Mouse (Mus musculus) Patski (cell line): Measurements from ENCODE around the gene Dab2. TPM values are rescaled to one million over a fixed set of nuclear protein-coding genes. Genes with fewer than 3 reads are reported as not detected.

Experiments
- ATAC-seq: fragments of 100-300 bp; one replicate; pipeline ENCODE4 v1.8.0; 2021
- CTCF ChIA-PET: fragments of 350-600 bp; sonication (Branson Sonifier 250); formaldehyde crosslinking; loops from one replicate; lab custom pipeline; 2022; ENCODE audit warnings: inconsistent platforms; lab: Charles Lee
- POLR2A ChIA-PET: fragments of 350-600 bp; sonication (Branson Sonifier 250); formaldehyde crosslinking; loops from one replicate; lab custom pipeline; 2022; ENCODE audit warnings: antibody characterized with exemption, inconsistent platforms; lab: Charles Lee
- DNase-seq: peaks from one replicate; pipeline ENCODE4 v3.0.0-alpha.2; 2011; ENCODE audit warnings: low read depth, low spot score
- H3K27me3 ChIP-seq: fragments of 371-371 bp; one replicate; pipeline ENCODE4 v1.5.1; 2021
- CTCF ChIP-seq: fragments of 100-300 bp; IDR thresholded peaks from one replicate; pipeline ENCODE4 v1.5.1; 2021
- in situ Hi-C: fragments of 300-500 bp; cut with MboI; formaldehyde crosslinking; loops from 3 replicates; pipeline ENCODE4 v1.11.1; 2018; ENCODE audit warnings: low pct_unique_long_range_greater_than_20kb, mixed read lengths
- polyA plus RNA-seq: library from polyadenylated mRNA; unstranded; gene quantifications from one replicate; pipeline ENCODE4 v1.2.3, GENCODE M21; 2021

Dab2 gene
- polyA plus RNA-seq, 1 experiment from 2014 or later, result 87.5 TPM

- TF ChIP-seq CTCF, result no peak
- no peak for ATAC-seq
- in situ Hi-C loops, result loop anchor here (25.0 kb wide), 1 partner anchor 117 kb away; no protein-coding TSS in a partner anchor
- CTCF ChIA-PET, result interaction anchor here (0.6 to 0.9 kb wide), 2 partner anchors 12 to 94 kb away, joined by 3 read pairs; no protein-coding TSS in a partner anchor
- no peaks in the 10 kb centered on the region for H3K27me3 ChIP-seq
- DNase-seq, result no peak
- POLR2A ChIA-PET, result interaction anchor here (0.6 kb wide), 1 partner anchor 19 kb away, joined by 3 read pairs; no protein-coding TSS in a partner anchor
These were observed 145.5 kb downstream of the Dab2 start, which contains the start of gene C9 for GRCm38 (mm10) chr15:6445135-6445534. Gene C9 (plus strand): TSS chr15:6445327.

- CTCF ChIA-PET, result interaction anchor here (1.5 to 1.7 kb wide), 2 partner anchors 11 to 179 kb away, joined by 3 to 6 read pairs; no protein-coding TSS in a partner anchor
- in situ Hi-C loops, result loop anchor here (25.0 kb wide), 1 partner anchor 116 kb away; no protein-coding TSS in a partner anchor
These were observed 146.6 kb downstream of the Dab2 start for GRCm38 (mm10) chr15:6446181-6446580.

GRCm38 (mm10) chr15:6448892-6449291 is 149.3 kb downstream of the Dab2 start:
- H3K27me3 ChIP-seq, result no peaks in the 10 kb centered on the region
- no peak for TF ChIP-seq CTCF
- ChIA-PET POLR2A (no interaction called here), CTCF (interaction anchor here (1.1 to 2.7 kb wide), 4 partner anchors 8 to 122 kb away, joined by 3 to 10 read pairs (median 5); no protein-coding TSS in a partner anchor)
- ATAC-seq (no peak), DNase-seq (no peak)
- in situ Hi-C loops, result loop anchor here (25.0 kb wide), 1 partner anchor 113 kb away; no protein-coding TSS in a partner anchor

More at GRCm38 (mm10) chr15:6446181-6446580, 146.6 kb downstream of the Dab2 start:
- TF ChIP-seq CTCF, result no peak
- POLR2A ChIA-PET, result no interaction called here
- H3K27me3 ChIP-seq, result no peaks in the 10 kb centered on the region
- DNase-seq, result no peak
- ATAC-seq, result peak; percentile 25

GRCm38 (mm10) chr15:6454461-6454860 is 154.9 kb downstream of the Dab2 start:
- ATAC-seq (no peak), DNase-seq (no peak)
- in situ Hi-C loops, result no loop called here
- TF ChIP-seq CTCF, result no peak
- H3K27me3 ChIP-seq, result no peaks in the 10 kb centered on the region
- ChIA-PET CTCF (no interaction called here), POLR2A (no interaction called here)

- DNase-seq, result no peak
- ChIA-PET CTCF (interaction anchor here (2.6 kb wide), 1 partner anchor 12 kb away, joined by 10 read pairs; no protein-coding TSS in a partner anchor), POLR2A (no interaction called here)
- no peak for ATAC-seq
- H3K27me3 ChIP-seq, result no peaks in the 10 kb centered on the region
- TF ChIP-seq CTCF, result no peak
- in situ Hi-C loops, result no loop called here
These were observed 161.8 kb downstream of the Dab2 start for GRCm38 (mm10) chr15:6461381-6461780.

- H3K27me3 ChIP-seq, result no peaks in the 10 kb centered on the region
- no peak for TF ChIP-seq CTCF
- CTCF ChIA-PET, result no interaction called here
- ATAC-seq (no peak), DNase-seq (no peak)
- in situ Hi-C loops, result no loop called here
- POLR2A ChIA-PET, result interaction anchor here (0.6 kb wide), 1 partner anchor 19 kb away, joined by 3 read pairs; no protein-coding TSS in a partner anchor
These were observed 163.9 kb downstream of the Dab2 start for GRCm38 (mm10) chr15:6463361-6463923.

GRCm38 (mm10) chr15:6466995-6467394 is 167.4 kb downstream of the Dab2 start:
- ChIA-PET POLR2A (no interaction called here), CTCF (interaction anchor here (0.7 to 4.3 kb wide), 2 partner anchors 9 to 103 kb away, joined by 3 to 16 read pairs; no protein-coding TSS in a partner anchor)
- DNase-seq (no peak), ATAC-seq (no peak)
- in situ Hi-C loops, result no loop called here
- TF ChIP-seq CTCF, result no peak
- no peaks in the 10 kb centered on the region for H3K27me3 ChIP-seq

- no peak for TF ChIP-seq CTCF
- ATAC-seq (no peak), DNase-seq (no peak)
- ChIA-PET CTCF (interaction anchor here (0.6 to 4.3 kb wide), 4 partner anchors 9 to 102 kb away, joined by 3 to 16 read pairs (median 6); no protein-coding TSS in a partner anchor), POLR2A (interaction anchor here (0.7 kb wide), 1 partner anchor 610 kb away, joined by 3 read pairs; no protein-coding TSS in a partner anchor)
- no peaks in the 10 kb centered on the region for H3K27me3 ChIP-seq
- in situ Hi-C loops, result no loop called here
These were observed 169.3 kb downstream of the Dab2 start for GRCm38 (mm10) chr15:6468845-6469244.

- DNase-seq (no peak), ATAC-seq (no peak)
- POLR2A ChIA-PET, result no interaction called here
- in situ Hi-C loops, result no loop called here
- CTCF ChIA-PET, result interaction anchor here (0.6 to 4.3 kb wide), 4 partner anchors 9 to 102 kb away, joined by 3 to 16 read pairs (median 6); no protein-coding TSS in a partner anchor
- no peaks in the 10 kb centered on the region for H3K27me3 ChIP-seq
- TF ChIP-seq CTCF, result no peak
These were observed 169.8 kb downstream of the Dab2 start for GRCm38 (mm10) chr15:6469384-6469783.

GRCm38 (mm10) chr15:6483561-6483960 is 184.0 kb downstream of the Dab2 start:
- ATAC-seq, result no peak
- CTCF ChIA-PET, result no interaction called here

More at GRCm38 (mm10) chr15:6483561-6483960, 184.0 kb downstream of the Dab2 start:
- POLR2A ChIA-PET, result no interaction called here
- no peak for DNase-seq
- TF ChIP-seq CTCF, result no peak
- in situ Hi-C loops, result no loop called here
- H3K27me3 ChIP-seq, result no peaks in the 10 kb centered on the region

Other genes starting within 250 kb of the Dab2 start
- gene C9, start 145.5 kb downstream of the Dab2 start, polyA plus RNA-seq, result not detected
- gene Fyb, start 223.1 kb downstream of the Dab2 start, polyA plus RNA-seq, result 1.3 TPM